Mouse (Mus musculus) spleen, adult 2 months (tissue): Measurements from ENCODE around the gene Cd247. TPM values are rescaled to one million over a fixed set of nuclear protein-coding genes. Genes with fewer than 3 reads are reported as not detected.
A peak's percentile ranks its signal among the peaks of the same experiment; 100 is the strongest.

Source experiments
- DNase-seq, 2 experiments: peaks; one replicate each; pipeline versions ENCODE4 v3.0.0 to v3.0.0-alpha.2; 2012 to 2021; ENCODE audit warnings: low spot score in 2 of 2, low read depth in 1 of 2
- H3K27ac ChIP-seq: fragments of 200-500 bp; 2 replicates; pipeline ENCODE4 v1.5.1; 2012; ENCODE audit warnings: low read length, inconsistent platforms; ENCODE audit not compliant: insufficient read depth
- H3K27me3 ChIP-seq: fragments of 200-500 bp; 2 replicates; pipeline ENCODE4 v1.6.1; 2012; ENCODE audit warnings: mild to moderate bottlenecking, moderate library complexity, low read length, inconsistent platforms; ENCODE audit not compliant: control insufficient read depth, insufficient read depth
- H3K36me3 ChIP-seq: fragments of 200-500 bp; 2 replicates; pipeline ENCODE4 v1.6.1; 2012; ENCODE audit warnings: mild to moderate bottlenecking, low read length, inconsistent platforms; ENCODE audit not compliant: control insufficient read depth, insufficient read depth
- H3K4me1 ChIP-seq: fragments of 200-500 bp; 2 replicates; pipeline ENCODE4 v1.6.1; 2011; ENCODE audit warnings: inconsistent platforms; ENCODE audit not compliant: control insufficient read depth, insufficient read depth, insufficient read length
- H3K4me3 ChIP-seq: fragments of 200-500 bp; 2 replicates; pipeline ENCODE4 v1.5.1; 2011; ENCODE audit warnings: mild to moderate bottlenecking, inconsistent platforms; ENCODE audit not compliant: insufficient read depth, insufficient read length; ENCODE audit errors: extremely low read depth
- CTCF ChIP-seq: fragments of 200-500 bp; IDR thresholded peaks from 2 replicates; pipeline ENCODE4 v1.5.1; 2011; ENCODE audit warnings: mild to moderate bottlenecking, inconsistent platforms; ENCODE audit not compliant: insufficient read depth, insufficient read length, insufficient replicate concordance; ENCODE audit errors: extremely low read depth
- POLR2A ChIP-seq: fragments of 200-500 bp; IDR thresholded peaks from 2 replicates; pipeline ENCODE4 v1.6.1; 2011; ENCODE audit warnings: low read depth, low read length, inconsistent platforms
- WGBS: fragments of 180-500 bp; shearing (Covaris S2); methylation state at CpG from one replicate; pipeline ENCODE4 v1.1.7; 2018; 5-methylcytosine and 5-hydroxymethylcytosine counted together
- polyA plus RNA-seq: library from polyadenylated mRNA; depleted of rRNA; stranded (reverse); fragments of >200 nt; gene quantifications from 2 replicates; pipeline ENCODE4 v1.2.3, GENCODE M21; 2012

The Cd247 gene
- polyA plus RNA-seq, 1 experiment: 38.9 TPM

- H3K4me1 ChIP-seq: peaks cover 2% of the 10 kb centered on the region; the same call in 1 of the 2 replicates
- H3K27me3 ChIP-seq: no peaks in the 10 kb centered on the region
- H3K27ac ChIP-seq: no peak overlapping the region
- no peak overlapping the region for H3K4me3 ChIP-seq
- no peak for DNase-seq
- TF ChIP-seq POLR2A (no peak), CTCF (no peak)
- WGBS: 75% methylated on average over 9 of the region's 9 CpGs
- H3K36me3 ChIP-seq: peaks cover 3% of the 10 kb centered on the region; the same call in 1 of the 2 replicates
Observed at GRCm38 (mm10) chr1:165771998-165772397, 16.5 kb upstream of the Cd247 start.

DNA sequence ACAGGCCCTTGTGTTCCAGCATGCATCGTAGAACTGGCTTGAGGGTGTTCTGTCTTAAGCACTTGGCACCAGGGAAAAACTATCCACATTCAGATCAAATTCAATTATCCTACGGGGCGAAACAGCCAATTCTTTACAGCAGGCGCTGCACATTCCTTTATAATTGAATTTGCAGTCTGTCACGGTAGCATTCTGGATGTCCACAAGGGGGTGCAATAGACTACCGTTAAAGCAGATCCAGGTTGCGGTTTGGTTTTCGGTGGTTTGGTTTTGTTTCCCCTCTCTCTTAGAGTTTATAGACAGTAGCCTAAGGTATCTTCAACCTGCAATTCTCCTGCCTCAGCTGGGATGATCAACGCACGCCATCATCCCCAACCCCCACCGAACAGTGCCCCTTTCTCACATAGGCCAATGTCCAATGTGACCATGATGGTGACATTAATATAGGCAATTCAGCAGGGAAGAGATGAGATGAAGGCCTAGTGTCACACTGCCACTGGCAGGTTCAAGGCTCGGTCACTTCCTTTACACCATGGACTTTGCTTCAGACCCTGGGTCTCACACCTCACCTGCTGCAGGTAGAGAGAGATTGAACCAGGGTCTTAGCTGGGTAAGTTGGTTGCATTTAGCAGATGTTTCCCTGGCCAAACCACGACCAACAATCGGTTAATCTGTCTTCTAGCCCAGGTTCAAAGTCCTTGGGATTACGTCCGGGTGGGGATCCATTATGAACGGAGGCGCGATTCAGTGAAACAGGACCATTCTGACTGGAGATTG is 12.8 kb upstream of the Cd247 start:
- Histone ChIP-seq H3K4me1 (peaks cover 2% of the 10 kb centered on the region; the same call in 1 of the 2 replicates), H3K27ac (no peak overlapping the region), H3K36me3 (peaks cover 3% of the 10 kb centered on the region; the same call in 1 of the 2 replicates), H3K27me3 (no peaks in the 10 kb centered on the region), H3K4me3 (no peak overlapping the region)
- DNase-seq: peak in 1 of 2 experiments; percentile 35
- TF ChIP-seq CTCF (peak; percentile 53; the same call in 1 of the 2 replicates), POLR2A (no peak)
- whole genome bisulfite sequencing: 41% methylated on average over 19 of the region's 19 CpGs

DNA sequence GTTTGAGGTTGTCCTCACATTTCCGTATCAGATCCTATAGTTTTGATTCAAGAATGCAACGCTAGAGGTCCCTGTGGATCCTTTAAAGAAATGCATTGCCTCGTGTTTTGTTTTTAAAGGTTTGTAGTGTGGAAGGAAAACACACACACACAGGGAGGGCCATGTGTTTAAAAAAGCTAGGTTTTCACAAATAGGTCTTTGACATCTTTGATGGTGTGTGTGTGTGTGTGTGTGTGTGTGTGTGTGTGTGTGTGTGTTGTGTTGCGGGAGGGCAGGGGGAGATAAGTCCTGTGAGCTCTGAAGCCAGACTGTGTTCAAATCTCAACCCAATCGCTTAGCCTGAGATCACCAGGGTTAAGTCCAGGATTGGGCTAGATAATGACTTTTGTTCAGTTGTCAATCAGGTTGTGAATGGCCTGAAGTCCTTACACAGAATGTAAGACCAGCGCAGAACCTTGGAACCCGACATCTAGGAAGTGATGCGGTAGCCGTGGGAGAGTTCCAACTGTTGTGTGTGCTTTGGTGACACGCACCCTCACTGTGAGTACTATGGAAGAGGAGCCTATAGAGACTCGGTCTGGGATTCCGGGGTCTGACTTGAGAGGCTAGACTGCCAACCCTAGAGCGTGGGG is 8.4 kb upstream of the Cd247 start:
- DNase-seq: no peak
- no peak for TF ChIP-seq POLR2A
- TF ChIP-seq CTCF: no peak
- no peaks in the 10 kb centered on the region for H3K27me3 ChIP-seq
- H3K36me3 ChIP-seq: no peaks in the 10 kb centered on the region
- under 1% methylated on average over 13 of the region's 13 CpGs for WGBS
- peaks cover 2% of the 10 kb centered on the region; the same call in 1 of the 2 replicates for H3K4me1 ChIP-seq
- H3K27ac ChIP-seq: no peak overlapping the region
- H3K4me3 ChIP-seq: peak overlapping the region; percentile 43

GRCm38 (mm10) chr1:165780586-165781111 is 7.8 kb upstream of the Cd247 start:
- 6% methylated on average over 20 of the region's 20 CpGs for WGBS
- Histone ChIP-seq H3K36me3 (no peaks in the 10 kb centered on the region), H3K4me3 (peak overlapping the region; percentile 43; the same call in 1 of the 2 replicates), H3K27ac (0 out of 2 replicates have a peak overlapping the region, but pooled peaks have one; percentile 4), H3K4me1 (peaks cover 1% of the 10 kb centered on the region; the same call in 1 of the 2 replicates), H3K27me3 (no peaks in the 10 kb centered on the region)
- DNase-seq: no peak
- TF ChIP-seq POLR2A (no peak), CTCF (peak; percentile 86)

DNA sequence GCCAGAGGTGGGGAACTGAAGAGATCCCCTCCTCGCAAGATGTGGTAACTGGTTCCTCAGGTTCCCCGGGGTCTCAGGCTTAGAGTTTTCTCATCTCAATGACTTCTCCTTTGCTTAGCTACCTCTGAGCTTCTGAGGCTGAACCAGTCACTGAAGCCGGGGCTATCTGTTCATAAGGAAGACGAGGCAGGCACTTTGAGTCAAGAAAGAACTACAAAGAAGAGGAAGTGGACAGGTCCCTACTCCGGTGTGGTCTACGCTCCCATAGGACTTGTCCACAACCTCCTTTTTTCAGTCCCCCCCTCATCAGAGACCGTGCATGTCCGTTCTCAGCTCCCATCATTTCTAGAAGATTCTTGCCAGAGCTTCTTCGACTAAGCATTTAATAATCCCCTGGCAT is 7.1 kb upstream of the Cd247 start:
- Histone ChIP-seq H3K27me3 (no peaks in the 10 kb centered on the region), H3K27ac (peak overlapping the region; percentile 4; the same call in 1 of the 2 replicates), H3K4me1 (no peaks in the 10 kb centered on the region; the same call in 1 of the 2 replicates), H3K4me3 (no peak overlapping the region), H3K36me3 (no peaks in the 10 kb centered on the region)
- no peak for DNase-seq
- WGBS: 35% methylated on average over 9 of the region's 9 CpGs
- TF ChIP-seq CTCF (no peak), POLR2A (no peak)

DNA sequence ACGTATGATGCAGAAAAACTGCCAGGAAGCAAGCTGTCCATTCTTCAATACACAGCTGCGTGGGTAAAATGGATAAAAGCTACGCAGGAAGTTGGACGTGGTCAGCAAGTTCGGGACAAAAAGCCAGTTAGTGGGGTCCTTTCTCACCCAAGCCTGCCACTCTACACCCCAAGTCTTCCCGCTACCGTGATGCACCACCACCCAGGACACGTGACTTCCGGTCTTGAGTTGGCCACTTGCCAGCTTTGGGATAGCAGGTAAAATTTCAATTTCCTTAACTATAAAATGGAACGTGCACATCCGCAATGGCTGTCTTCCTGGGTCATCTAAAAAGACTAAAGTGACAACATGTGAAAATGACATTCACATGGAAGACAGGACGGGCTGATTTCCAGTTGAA is 6.6 kb upstream of the Cd247 start:
- WGBS: 76% methylated on average over 12 of the region's 12 CpGs
- H3K36me3 ChIP-seq: no peaks in the 10 kb centered on the region
- no peaks in the 10 kb centered on the region; the same call in 1 of the 2 replicates for H3K4me1 ChIP-seq
- H3K27me3 ChIP-seq: no peaks in the 10 kb centered on the region
- TF ChIP-seq CTCF: no peak
- no peak for TF ChIP-seq POLR2A
- H3K4me3 ChIP-seq: no peak overlapping the region
- DNase-seq: no peak
- H3K27ac ChIP-seq: no peak overlapping the region
